Mouse (Mus musculus) heart, postnatal 0 days (tissue): ENCODE results near the gene Vtn. TPM values are rescaled to one million over a fixed set of nuclear protein-coding genes. Genes with fewer than 3 reads are reported as not detected.
A peak's percentile ranks its signal among the peaks of the same experiment; 100 is the strongest.

Experiments used
- ATAC-seq: fragments of 200-750 bp; cut with Nextera tagmentation; 2 replicates; pipeline ENCODE4 v1.8.0; 2017; ENCODE audit warnings: low read depth, moderate number of reproducible peaks, moderate library complexity; ENCODE audit not compliant: insufficient read depth
- DNase-seq: peaks from one replicate; pipeline ENCODE4 v3.0.0-alpha.2; 2016; ENCODE audit warnings: low spot score
- H3K27ac ChIP-seq: fragments of 300-500 bp; sonication (generic); 2 replicates; pipeline ENCODE4 v1.5.1; 2014; ENCODE audit warnings: low read depth, mild to moderate bottlenecking
- H3K27me3 ChIP-seq: fragments of 300-500 bp; sonication (generic); 2 replicates; pipeline ENCODE4 v1.6.1; 2014; ENCODE audit warnings: low read length, mixed read lengths; ENCODE audit not compliant: control insufficient read depth, insufficient read depth
- H3K36me3 ChIP-seq: fragments of 300-500 bp; sonication (generic); replicated peaks from 2 replicates; pipeline ENCODE4 v1.6.1; 2014; ENCODE audit warnings: low read length, mixed read lengths; ENCODE audit not compliant: control insufficient read depth, insufficient read depth
- H3K4me1 ChIP-seq: fragments of 300-500 bp; sonication (generic); 2 replicates; pipeline ENCODE4 v1.6.1; 2014; ENCODE audit warnings: antibody characterized with exemption; ENCODE audit not compliant: control insufficient read depth, insufficient read depth
- H3K4me2 ChIP-seq: fragments of 300-500 bp; sonication (generic); 2 replicates; pipeline ENCODE4 v1.6.1; 2014; ENCODE audit warnings: low read depth, mild to moderate bottlenecking, low read length, moderate library complexity
- H3K4me3 ChIP-seq: fragments of 300-500 bp; sonication (generic); 2 replicates; pipeline ENCODE4 v1.5.1; 2014; ENCODE audit warnings: low read depth, low read length
- H3K9ac ChIP-seq: fragments of 300-500 bp; sonication (generic); replicated peaks from 2 replicates; pipeline ENCODE4 v1.6.1; 2014; ENCODE audit warnings: low read depth, low read length, mixed read lengths
- H3K9me3 ChIP-seq: fragments of 300-500 bp; sonication (generic); replicated peaks from 2 replicates; pipeline ENCODE4 v1.6.1; 2016; ENCODE audit warnings: low read length; ENCODE audit not compliant: control insufficient read depth
- CTCF ChIP-seq: IDR thresholded peaks from 2 replicates; pipeline ENCODE4 v1.5.1; 2016; ENCODE audit warnings: antibody characterized with exemption, control low read depth, low read depth
- EP300 ChIP-seq: IDR thresholded peaks from 2 replicates; pipeline ENCODE4 v1.6.1; 2016; ENCODE audit warnings: antibody characterized with exemption, low read depth
- WGBS: fragments of 180-500 bp; shearing (Covaris S2); extraction: QIAGEN DNeasy Blood & Tissue Kit; methylation state at CpG from one replicate; pipeline ENCODE4 v1.1.7; 2014; 5-methylcytosine and 5-hydroxymethylcytosine counted together
- polyA plus RNA-seq: library from polyadenylated mRNA; unstranded; fragments of >200 nt; fragmentation: Nextera tagmentation; extraction: Ambion mirVana; gene quantifications from 2 replicates; pipeline ENCODE4 v1.2.1, GENCODE M21; 2015
- total RNA-seq: library from RNA; depleted of rRNA; stranded (reverse); fragments of >200 nt; gene quantifications from 2 replicates; pipeline ENCODE4 v1.2.3, GENCODE M21; 2014; ENCODE audit warnings: low replicate concordance

Vtn gene
- total and polyA plus RNA-seq, 2 experiments from 2014 or later: 0.73 to 2.7 TPM

- ATAC-seq: peak; percentile 71
Measured at GRCm38 (mm10) chr11:78497544-78498522, 1.1 kb upstream of the Vtn start, which contains the start of gene Sarm1. Gene Sarm1, minus strand, starts transcription at chr11:78497754.

GRCm38 (mm10) chr11:78499543-78499942 is 652 bp downstream of the Vtn start:
- Histone ChIP-seq H3K27ac (no peak overlapping the region), H3K27me3 (peaks cover 68% of the 10 kb centered on the region), H3K9ac (no peak overlapping the region), H3K9me3 (no peaks in the 10 kb centered on the region), H3K4me1 (0 out of 2 replicates have a peak, but pooled peaks cover 4% of the 10 kb centered on the region), H3K4me3 (no peak overlapping the region), H3K4me2 (no peak overlapping the region), H3K36me3 (no peaks in the 10 kb centered on the region)
- WGBS: 43% methylated on average over 16 of the region's 16 CpGs
- TF ChIP-seq EP300 (no peak), CTCF (no peak)
- ATAC-seq (no peak), DNase-seq (no peak)

More at GRCm38 (mm10) chr11:78497544-78498522, 1.1 kb upstream of the Vtn start, which contains the start of gene Sarm1:
- WGBS: 5% methylated on average over 36 of the region's 36 CpGs
- TF ChIP-seq CTCF (no peak), EP300 (no peak)
- Histone ChIP-seq H3K4me1 (0 out of 2 replicates have a peak, but pooled peaks cover 4% of the 10 kb centered on the region), H3K4me3 (peak within 1 kb of the TSS; percentile 44), H3K27ac (no peak within 1 kb of the TSS), H3K36me3 (no peaks in the 10 kb centered on the region), H3K4me2 (peak within 1 kb of the TSS; percentile 69), H3K9ac (no peak within 1 kb of the TSS), H3K27me3 (peaks cover 74% of the 10 kb centered on the region), H3K9me3 (no peaks in the 10 kb centered on the region)
- DNase-seq: peak; percentile 31

GRCm38 (mm10) chr11:78500623-78501202 is 1.8 kb downstream of the Vtn start:
- Histone ChIP-seq H3K36me3 (no peaks in the 10 kb centered on the region), H3K4me1 (0 out of 2 replicates have a peak, but pooled peaks cover 4% of the 10 kb centered on the region), H3K9me3 (no peaks in the 10 kb centered on the region), H3K4me2 (no peak overlapping the region), H3K9ac (no peak overlapping the region), H3K27me3 (peaks cover 57% of the 10 kb centered on the region), H3K27ac (no peak overlapping the region), H3K4me3 (no peak overlapping the region)
- WGBS: 61% methylated on average over 9 of the region's 9 CpGs
- ATAC-seq (no peak), DNase-seq (no peak)
- TF ChIP-seq CTCF (no peak), EP300 (no peak)

GRCm38 (mm10) chr11:78501529-78501928 is 2.6 kb downstream of the Vtn start:
- Histone ChIP-seq H3K27me3 (peaks cover 49% of the 10 kb centered on the region), H3K4me1 (0 out of 2 replicates have a peak, but pooled peaks cover 4% of the 10 kb centered on the region), H3K9me3 (no peaks in the 10 kb centered on the region), H3K36me3 (peaks cover under 1% of the 10 kb centered on the region), H3K4me2 (no peak overlapping the region), H3K4me3 (no peak overlapping the region), H3K9ac (no peak overlapping the region), H3K27ac (no peak overlapping the region)
- DNase-seq (no peak), ATAC-seq (no peak)
- TF ChIP-seq CTCF: no peak
- no peak for TF ChIP-seq EP300
- WGBS: 74% methylated on average over 20 of the region's 20 CpGs

GRCm38 (mm10) chr11:78502909-78503650 is 4.2 kb downstream of the Vtn start, which contains the start of gene Sebox:
Gene Sebox, plus strand, starts transcription at chr11:78503447.
- ATAC-seq (no peak), DNase-seq (no peak)
- WGBS: 59% methylated on average over 7 of the region's 7 CpGs
- Histone ChIP-seq H3K4me3 (no peak within 1 kb of the TSS), H3K36me3 (peaks cover 15% of the 10 kb centered on the region), H3K27me3 (peaks cover 33% of the 10 kb centered on the region), H3K9me3 (no peaks in the 10 kb centered on the region), H3K4me1 (no peaks in the 10 kb centered on the region), H3K4me2 (no peak within 1 kb of the TSS), H3K27ac (no peak within 1 kb of the TSS), H3K9ac (no peak within 1 kb of the TSS)
- no peak for TF ChIP-seq CTCF
- no peak for TF ChIP-seq EP300
